ENCODE assay signal across 20 mouse cellular contexts in genomic region chr9:64587991-64588390, GRCm38 (mm10).
A peak's percentile ranks its signal among the peaks of the same experiment; 100 is the strongest.
DNase-seq lines count a peak whose midpoint lies in the region.
"Had no signal": no experiment of that assay in that cellular context is flagged by ENCODE, and none has a peak within 500 bp of the region (broad histone marks: within the 10 kb centered on the region; RNA-seq: fewer than 3 reads in every experiment).

No protein-coding gene starts in this region.

- DNase-seq in brain, adult 2 months (ENCODE audit: low read depth, low spot score) = peak; percentile 94
- peak; percentile 54 for DNase-seq in cerebellum, adult 11 months
- DNase-seq in cerebellum, adult 9-10 months = peak; percentile 76
- DNase-seq in cerebellum, postnatal 36 days = peak; percentile 53 to 57
- no peak for DNase-seq in gastrocnemius, postnatal 4 days (ENCODE audit: low spot score in 2 of 2)
- DNase-seq in adipocyte (ENCODE audit: low spot score) = no peak
- DNase-seq in right cerebral cortex, adult 18-20 months = no peak
- DNase-seq: adrenal gland, adult 2 months; adrenal gland, postnatal 36 days; B cell, adult 2 months; forebrain, postnatal 0 days; gastrocnemius, postnatal 10 days; kidney, adult 8-10 months; kidney, postnatal 4 days; left cerebral cortex, postnatal 4 days; lung, embryonic 14.5 days; lung, postnatal 14 days; right cerebral cortex, postnatal 4 days; thymus, adult 18-20 months; thymus, postnatal 25 days had no signal

Comparison
In these comparisons a context has a peak if more than half of its experiments do, and no peak if none do; other contexts are left out.
1. DNase-seq: peak in brain, adult 2 months (single experiment), cerebellum, adult 11 months (single experiment), cerebellum, adult 9-10 months (single experiment) and cerebellum, postnatal 36 days (2 of 2); none in gastrocnemius, postnatal 4 days (0 of 2), adipocyte (single experiment) and right cerebral cortex, adult 18-20 months (single experiment).